26 mouse cellular contexts compared by ENCODE assay signal in genomic region chr4:133990035-133990434, GRCm38 (mm10). TPM values are rescaled to one million over a fixed set of nuclear protein-coding genes. Genes with fewer than 3 reads are reported as not detected.
DNase-seq lines count a peak whose midpoint lies in the region; ATAC-seq and TF ChIP-seq lines count a peak whose summit lies in the region.
"Had no signal": no experiment of that assay in that cellular context is flagged by ENCODE, and none has a peak within 500 bp of the region (broad histone marks: within the 10 kb centered on the region; RNA-seq: fewer than 3 reads in every experiment).

No protein-coding gene starts in this region.

- H3K27ac ChIP-seq in intestine, postnatal 0 days (ENCODE audit: low read depth, low read length) = no peak overlapping the region
- no peak overlapping the region for H3K27ac ChIP-seq in intestine, embryonic 16.5 days (ENCODE audit: low read length)
- no peak overlapping the region for H3K27ac ChIP-seq in liver, embryonic 14.5 days
- no peak overlapping the region for H3K27ac ChIP-seq in ES-Bruce4 (ENCODE audit: insufficient read depth, low read length)
- H3K27ac ChIP-seq: limb, embryonic 10.5 days; liver, embryonic 12.5 days; stomach, embryonic 15.5 days had no signal

- 73% methylated on average over 4 of the region's 4 CpGs for WGBS in intestine, postnatal 0 days
- WGBS in intestine, embryonic 16.5 days = 65% methylated on average over 4 of the region's 4 CpGs
- WGBS in liver, embryonic 14.5 days (ENCODE audit: insufficient replicate concordance) = 63% methylated on average over 4 of the region's 4 CpGs

- H3K4me2 ChIP-seq in intestine, postnatal 0 days (replicated peaks; ENCODE audit: low read depth) = no peak overlapping the region
- H3K4me2 ChIP-seq in intestine, embryonic 16.5 days (ENCODE audit: low read depth, low read length) = no peak overlapping the region
- H3K4me2 ChIP-seq in liver, embryonic 14.5 days (ENCODE audit: low read depth) = no peak overlapping the region
- H3K4me2 ChIP-seq: liver, embryonic 12.5 days; stomach, embryonic 15.5 days had no signal

- H3K4me3 ChIP-seq in intestine, postnatal 0 days (ENCODE audit: low read depth, low read length) = no peak overlapping the region
- no peak overlapping the region for H3K4me3 ChIP-seq in intestine, embryonic 16.5 days (ENCODE audit: low read length)
- no peak overlapping the region for H3K4me3 ChIP-seq in liver, embryonic 14.5 days (ENCODE audit: insufficient read depth in 1 of 2, low read depth in 2 of 2, low read length in 2 of 2)
- H3K4me3 ChIP-seq in ES-Bruce4 (ENCODE audit: low read depth, low read length) = no peak overlapping the region
- H3K4me3 ChIP-seq: limb, embryonic 10.5 days; liver, embryonic 12.5 days; stomach, embryonic 15.5 days had no signal

- peak; percentile 51 for TF ChIP-seq CTCF in intestine, postnatal 0 days (IDR thresholded peaks at IDR 0.05; ENCODE audit: low read depth)
- peak; percentile 5; the same call in 1 of the 2 replicates for TF ChIP-seq CTCF in liver, embryonic 14.5 days (IDR thresholded peaks at IDR 0.05; ENCODE audit: low read depth)
- peak; percentile 11 for TF ChIP-seq CTCF in ES-Bruce4 (IDR thresholded peaks at IDR 0.05; ENCODE audit: low read depth, low read length)
- TF ChIP-seq CTCF in brain, embryonic 14.5 days (IDR thresholded peaks at IDR 0.05; ENCODE audit: borderline replicate concordance, extremely low read depth, insufficient read depth, insufficient read length) = peak; percentile 33; the same call in 1 of the 2 replicates

- no peak for ATAC-seq in intestine, postnatal 0 days
- ATAC-seq in intestine, embryonic 16.5 days = no peak
- no peak for ATAC-seq in liver, embryonic 14.5 days (ENCODE audit: insufficient read depth)
- no peak for ATAC-seq in monocyte, adult 5-6 weeks (replicated peaks; ENCODE audit: insufficient number of reproducible peaks, low FRiP score, low TSS enrichment, poor library complexity, severe bottlenecking)
- ATAC-seq: forebrain, embryonic 16.5 days; hindbrain, embryonic 16.5 days; liver, embryonic 12.5 days; midbrain, embryonic 16.5 days; Patski had no signal

- H3K4me1 ChIP-seq in intestine, postnatal 0 days (replicated peaks; ENCODE audit: control insufficient read depth, insufficient read depth, low read length) = no peaks in the 10 kb centered on the region
- H3K4me1 ChIP-seq in intestine, embryonic 16.5 days (ENCODE audit: control insufficient read depth, insufficient read depth, low read length) = peaks cover 2% of the 10 kb centered on the region; the same call in 1 of the 2 replicates
- no peaks in the 10 kb centered on the region for H3K4me1 ChIP-seq in liver, embryonic 14.5 days (replicated peaks; ENCODE audit: control insufficient read depth in 2 of 2, insufficient read depth in 2 of 2, low read length in 1 of 2)
- no peaks in the 10 kb centered on the region for H3K4me1 ChIP-seq in ES-Bruce4 (ENCODE audit: control insufficient read depth, insufficient read depth, low read length)
- H3K4me1 ChIP-seq: limb, embryonic 10.5 days; stomach, embryonic 15.5 days had no signal

- peaks cover 43% of the 10 kb centered on the region for H3K36me3 ChIP-seq in intestine, postnatal 0 days (ENCODE audit: control insufficient read depth, insufficient read depth)
- peaks cover 16% of the 10 kb centered on the region; the same call in 1 of the 2 replicates for H3K36me3 ChIP-seq in intestine, embryonic 16.5 days (ENCODE audit: control insufficient read depth, insufficient read depth, low read length)
- peaks cover 15% of the 10 kb centered on the region for H3K36me3 ChIP-seq in liver, embryonic 14.5 days (replicated peaks; ENCODE audit: control insufficient read depth, insufficient read depth, low read depth)
- H3K36me3 ChIP-seq in ES-Bruce4 (ENCODE audit: control insufficient read depth, insufficient read depth, low read length, poor library complexity, severe bottlenecking) = peaks cover 13% of the 10 kb centered on the region

- H3K27me3 ChIP-seq in intestine, postnatal 0 days (replicated peaks; ENCODE audit: control insufficient read depth, insufficient read depth, low read length) = no peaks in the 10 kb centered on the region
- no peaks in the 10 kb centered on the region for H3K27me3 ChIP-seq in intestine, embryonic 16.5 days (replicated peaks; ENCODE audit: control insufficient read depth, insufficient read depth, low read length)
- no peaks in the 10 kb centered on the region for H3K27me3 ChIP-seq in liver, embryonic 14.5 days (ENCODE audit: control insufficient read depth, insufficient read depth, low read length)
- H3K27me3 ChIP-seq in ES-Bruce4 (ENCODE audit: control insufficient read depth, insufficient read depth, low read length, poor library complexity, severe bottlenecking) = no peaks in the 10 kb centered on the region
- H3K27me3 ChIP-seq: liver, embryonic 12.5 days; Patski; stomach, embryonic 15.5 days had no signal

- no peak for TF ChIP-seq POLR2A in ES-Bruce4 (IDR thresholded peaks at IDR 0.05; ENCODE audit: insufficient read depth, low read length)
- TF ChIP-seq POLR2A in brain, embryonic 14.5 days (IDR thresholded peaks at IDR 0.05; ENCODE audit: borderline replicate concordance, extremely low read depth, insufficient read depth, insufficient read length, poor library complexity, severe bottlenecking) = no peak

- no peak for DNase-seq in liver, embryonic 14.5 days (ENCODE audit: low read depth in 3 of 3, low spot score in 3 of 3)
- DNase-seq in liver = no peak
- no peak for DNase-seq in brain, embryonic 14.5 days (ENCODE audit: low read depth)
- DNase-seq: adrenal gland, adult 8-10 months; cerebellum, postnatal 10 days; embryo, embryonic 11 days; heart, postnatal 4 days; right cerebral cortex, postnatal 25 days had no signal

- H3K9me3 ChIP-seq in intestine, postnatal 0 days (ENCODE audit: control insufficient read depth) = no peaks in the 10 kb centered on the region
- no peaks in the 10 kb centered on the region for H3K9me3 ChIP-seq in intestine, embryonic 16.5 days (ENCODE audit: control insufficient read depth, low read length)
- no peaks in the 10 kb centered on the region for H3K9me3 ChIP-seq in liver, embryonic 14.5 days (ENCODE audit: control insufficient read depth, low read length)
- no peaks in the 10 kb centered on the region for H3K9me3 ChIP-seq in ES-Bruce4 (replicated peaks; ENCODE audit: control insufficient read depth, insufficient read depth, low read length, poor library complexity, severe bottlenecking)
- H3K9me3 ChIP-seq: limb, embryonic 10.5 days; liver, embryonic 12.5 days; stomach, embryonic 15.5 days had no signal

- H3K9ac ChIP-seq in intestine, postnatal 0 days (ENCODE audit: low read depth, low read length) = no peak overlapping the region
- H3K9ac ChIP-seq in intestine, embryonic 16.5 days (ENCODE audit: low read depth, low read length) = no peak overlapping the region
- H3K9ac ChIP-seq in liver, embryonic 14.5 days (replicated peaks) = no peak overlapping the region
- H3K9ac ChIP-seq in ES-Bruce4 (ENCODE audit: low read depth, poor library complexity, severe bottlenecking) = no peak overlapping the region
- H3K9ac ChIP-seq: liver, embryonic 12.5 days; stomach, embryonic 15.5 days had no signal

- no peak for TF ChIP-seq EP300 in liver, embryonic 14.5 days (IDR thresholded peaks at IDR 0.05; ENCODE audit: low read depth)
- TF ChIP-seq EP300 in ES-Bruce4 (IDR thresholded peaks at IDR 0.05; ENCODE audit: insufficient read depth, low read depth, low read length) = no peak

RNA-seq across cellular contexts. Expression of gene Dhdds, which starts 10.7 kb away (rescaled TPM):
- polyA plus RNA-seq in intestine, postnatal 0 days (2015; fragmentation: Nextera tagmentation; extraction: Ambion mirVana) = 26.1 TPM in 2 replicates
- 41.3 and 45.4 TPM in 2 replicates for polyA plus RNA-seq in intestine, embryonic 16.5 days (2015; fragmentation: Nextera tagmentation; extraction: Ambion mirVana)
- polyA plus RNA-seq in liver, embryonic 14.5 days (2012; rRNA removed) = 10.5 and 13.3 TPM in 2 replicates
- 16.8 and 17.8 TPM in 2 replicates for polyA plus RNA-seq in liver, embryonic 14.5 days (2014; fragmentation: Nextera tagmentation; extraction: Ambion mirVana)
- 18.5 and 23.5 TPM in 2 replicates for polyA plus RNA-seq in ES-Bruce4 (2011; ENCODE audit: insufficient read depth, insufficient read length, low read depth, missing spikeins)
- 47.0 and 56.1 TPM in 2 replicates for polyA plus RNA-seq in brain, embryonic 14.5 days (2012; rRNA removed)
- total RNA-seq in monocyte, adult 5-6 weeks (2017) = 11.2 to 17.2 TPM (median 16.3 TPM) in 3 replicates

RNA-seq across cellular contexts. Expression of gene Hmgn2, which starts 21.6 kb away (rescaled TPM):
- polyA plus RNA-seq in intestine, postnatal 0 days (2015; fragmentation: Nextera tagmentation; extraction: Ambion mirVana) = 605 and 661 TPM in 2 replicates
- polyA plus RNA-seq in intestine, embryonic 16.5 days (2015; fragmentation: Nextera tagmentation; extraction: Ambion mirVana) = 1,469 and 1,670 TPM in 2 replicates
- 120 and 233 TPM in 2 replicates for polyA plus RNA-seq in liver, embryonic 14.5 days (2012; rRNA removed)
- polyA plus RNA-seq in liver, embryonic 14.5 days (2014; fragmentation: Nextera tagmentation; extraction: Ambion mirVana) = 665 and 670 TPM in 2 replicates
- polyA plus RNA-seq in ES-Bruce4 (2011; ENCODE audit: insufficient read depth, insufficient read length, low read depth, missing spikeins) = 253 and 257 TPM in 2 replicates
- polyA plus RNA-seq in brain, embryonic 14.5 days (2012; rRNA removed) = 528 and 637 TPM in 2 replicates
- 118 to 170 TPM (median 138 TPM) in 3 replicates for total RNA-seq in monocyte, adult 5-6 weeks (2017)

RNA-seq across cellular contexts. Expression of gene Lin28a, which starts 28.6 kb away (rescaled TPM):
- not detected in 2 replicates for polyA plus RNA-seq in intestine, postnatal 0 days (2015; fragmentation: Nextera tagmentation; extraction: Ambion mirVana)
- polyA plus RNA-seq in intestine, embryonic 16.5 days (2015; fragmentation: Nextera tagmentation; extraction: Ambion mirVana) = 0.10 TPM in 2 replicates
- polyA plus RNA-seq in liver, embryonic 14.5 days (2012; rRNA removed) = 0.70 and 0.95 TPM in 2 replicates
- 0.28 and 0.42 TPM in 2 replicates for polyA plus RNA-seq in liver, embryonic 14.5 days (2014; fragmentation: Nextera tagmentation; extraction: Ambion mirVana)
- 201 and 217 TPM in 2 replicates for polyA plus RNA-seq in ES-Bruce4 (2011; ENCODE audit: insufficient read depth, insufficient read length, low read depth, missing spikeins)
- 0.34 TPM in 2 replicates for polyA plus RNA-seq in brain, embryonic 14.5 days (2012; rRNA removed)
- total RNA-seq in monocyte, adult 5-6 weeks (2017) = 0.19 TPM in 1 of 3 replicates, not detected in the others
- total RNA-seq: adrenal gland, adult 8-10 months; layer of hippocampus, adult 18-20 months; left cerebral cortex, adult 18-20 months had no signal
- polyA plus RNA-seq: embryonic facial prominence, embryonic 14.5 days; forebrain, embryonic 16.5 days; gonadal fat pad, adult 2 months; kidney, embryonic 16.5 days; lung, embryonic 16.5 days; Patski; urinary bladder, adult 2 months had no signal

Comparison
In these comparisons a context has a peak if more than half of its experiments do, and no peak if none do; other contexts are left out.
1. RNA of gene Lin28a, which starts 28.6 kb away (polyA plus RNA-seq): 201 to 217 TPM in ES-Bruce4; 0.28 to 0.95 TPM in liver, embryonic 14.5 days, 0.34 TPM in brain, embryonic 14.5 days, 0.10 TPM in intestine, embryonic 16.5 days and not detected in intestine, postnatal 0 days; every median in the first group is over 100 times any median in the second.
2. Peak in every context shown above with its lines, with median percentiles within 50 percentile points of each other: CTCF ChIP-seq.